Mouse (Mus musculus) brain, embryonic 14.5 days (tissue): ENCODE data around the gene Adck1.

Experiments used
- CTCF ChIP-seq: fragments of 200-500 bp; IDR thresholded peaks from 2 replicates; pipeline ENCODE4 v1.5.1; 2012; ENCODE audit warnings: inconsistent platforms, mild to moderate bottlenecking, moderate library complexity, borderline replicate concordance; ENCODE audit not compliant: insufficient read depth, insufficient read length; ENCODE audit errors: extremely low read depth
- POLR2A ChIP-seq: fragments of 200-500 bp; IDR thresholded peaks from 2 replicates; pipeline ENCODE4 v1.6.1; 2012; ENCODE audit warnings: mild to moderate bottlenecking, inconsistent platforms, borderline replicate concordance; ENCODE audit not compliant: poor library complexity, insufficient read depth, insufficient read length, severe bottlenecking; ENCODE audit errors: extremely low read depth

GRCm38 (mm10) chr12:88378256-88378655, 17.9 kb downstream of the Adck1 start:
- no peak for TF ChIP-seq CTCF
- no peak for TF ChIP-seq POLR2A
